Mouse (Mus musculus) kidney, postnatal 25 days (tissue): ENCODE measurements around the gene Git2.

Experiments used
- DNase-seq, 2 experiments: peaks; one replicate each; pipeline ENCODE4 v3.0.0; 2021; ENCODE audit warnings: mixed read lengths in 2 of 2

Gene Git2

GRCm38 (mm10) chr5:114775056-114775979 lies at the start of gene Git2:
Gene Git2 (minus strand): TSS chr5:114775517.
- no peak for DNase-seq

DNA sequence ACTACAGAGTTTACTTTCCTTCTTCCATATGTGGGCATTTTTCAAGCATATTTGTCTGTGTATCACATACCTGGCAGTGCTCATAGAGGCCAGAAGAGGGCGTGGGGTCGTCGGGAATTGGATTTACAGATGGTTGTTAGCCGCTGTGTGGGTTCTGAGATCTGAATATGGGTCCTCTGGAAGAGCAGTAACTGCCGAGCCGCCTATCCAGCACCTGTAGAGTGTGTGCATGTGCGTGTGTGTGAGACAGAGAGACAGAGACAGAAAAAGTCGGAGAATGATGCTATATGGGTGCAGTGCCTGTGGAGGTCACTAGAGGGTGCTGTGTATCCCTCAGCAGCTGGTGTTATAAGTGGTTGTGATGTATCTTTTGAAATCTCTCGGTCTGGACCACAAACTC lies 48.9 kb upstream of the Git2 start:
- DNase-seq = peak; percentile 56 to 65

DNA sequence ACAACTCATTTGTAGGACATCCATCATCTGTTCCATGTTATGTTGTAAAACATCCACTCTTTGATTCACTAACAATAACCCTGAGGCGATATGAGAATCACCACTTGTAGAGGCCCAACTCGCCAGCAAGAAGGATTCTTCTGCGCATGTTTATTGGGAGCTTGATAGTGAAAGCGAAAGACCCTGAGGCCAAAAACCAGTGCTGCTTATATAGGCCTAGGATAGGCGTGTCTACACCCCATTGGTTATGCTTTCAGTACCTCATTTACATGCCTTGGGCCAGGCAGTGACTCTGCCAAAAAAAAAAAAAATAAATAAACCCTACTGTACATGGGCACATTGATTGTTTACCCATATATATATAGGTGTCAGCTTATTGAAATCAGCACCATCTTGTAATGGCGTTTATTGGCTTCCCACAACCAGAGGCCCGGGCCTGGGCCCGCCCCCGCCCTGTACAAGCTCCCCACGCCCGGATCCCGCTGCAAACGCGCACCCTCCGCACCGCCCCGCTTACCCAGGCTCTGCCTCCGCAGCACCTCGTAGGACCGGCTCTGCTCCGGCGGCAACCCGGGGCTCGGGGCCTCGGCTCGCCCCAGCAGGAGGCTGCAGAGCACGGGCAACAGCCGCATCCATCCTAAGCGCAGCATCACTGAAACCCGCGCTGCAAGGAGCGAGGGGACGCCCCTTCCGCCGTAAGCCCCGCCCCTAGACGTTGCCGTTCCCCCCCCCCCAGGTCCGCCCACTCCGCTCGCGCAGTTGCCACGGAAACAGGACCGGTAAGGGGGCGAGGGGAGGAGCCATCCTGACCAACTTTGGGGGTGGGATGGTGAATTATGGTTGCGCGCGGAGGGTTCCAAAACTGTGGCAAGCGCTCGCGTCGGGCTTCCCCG lies 47.7 kb upstream of the Git2 start, which contains the start of gene 1500011B03Rik:
Gene 1500011B03Rik (minus strand): TSS at position 673 of the 893 bp plus-strand sequence.
- DNase-seq = peak; percentile 79 to 85

DNA sequence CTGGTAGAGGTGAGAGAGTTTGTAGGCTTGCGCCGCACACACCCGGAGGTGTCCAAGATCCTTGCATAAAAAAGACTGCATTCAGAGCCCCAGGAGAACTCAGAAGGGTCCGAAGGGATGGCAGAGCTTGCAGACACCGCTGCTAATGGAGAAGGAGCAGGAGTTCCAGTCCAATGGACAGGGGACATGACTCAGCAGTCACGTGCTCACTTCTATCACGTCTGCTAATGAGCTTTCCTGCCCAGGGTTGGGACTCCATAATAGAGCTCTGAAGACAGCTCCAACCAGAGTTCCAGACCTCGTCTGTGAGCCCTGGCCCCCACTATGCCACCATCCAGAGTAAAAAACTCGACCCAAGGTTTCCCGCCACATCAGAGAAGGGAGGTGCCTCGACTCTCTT lies 42.8 kb upstream of the Git2 start:
- peak; percentile 47 to 61 for DNase-seq

DNA sequence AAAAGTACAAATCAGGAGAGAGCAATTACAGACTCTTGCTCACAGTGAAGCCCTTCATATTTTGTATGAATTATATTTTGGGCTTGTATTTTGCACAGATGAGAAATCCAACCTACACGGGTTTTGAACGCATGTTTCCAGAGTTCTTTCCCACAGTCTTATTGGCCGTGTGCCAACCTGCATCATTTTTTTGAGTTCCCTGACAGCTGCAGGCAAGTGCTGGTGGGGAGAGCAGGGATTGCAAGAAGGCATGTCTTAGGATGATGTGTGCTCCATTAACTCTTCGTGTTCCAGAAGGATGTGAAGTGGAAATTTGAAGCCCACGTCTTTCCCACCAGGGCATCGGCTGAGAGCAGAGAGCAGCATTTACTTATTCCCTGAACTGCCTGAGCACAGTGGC lies 41.3 kb upstream of the Git2 start:
- no peak for DNase-seq

- DNase-seq = peak; percentile 88 to 91
Observed at GRCm38 (mm10) chr5:114813525-114814181, 38.3 kb upstream of the Git2 start.

DNA sequence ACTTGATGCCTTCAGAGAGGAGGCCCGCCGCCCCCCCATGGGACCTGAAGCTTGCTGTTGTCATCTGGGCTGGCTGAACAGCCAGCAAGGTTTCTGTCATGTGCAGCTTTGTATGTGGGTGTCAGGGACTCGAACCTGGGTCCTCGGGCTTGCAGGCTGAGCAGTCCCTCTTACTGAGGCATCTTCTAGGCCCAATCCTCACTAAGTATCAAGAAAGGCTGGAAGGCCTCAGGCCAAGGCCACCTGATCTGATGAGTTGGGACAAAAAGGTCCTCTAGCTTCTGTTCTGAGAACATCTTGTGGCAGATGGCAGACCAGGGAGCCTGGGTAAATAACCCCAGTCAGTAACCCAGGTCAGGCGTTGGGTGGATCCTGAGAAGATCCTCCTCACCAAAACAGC lies 34.5 kb upstream of the Git2 start:
- no peak for DNase-seq

DNA sequence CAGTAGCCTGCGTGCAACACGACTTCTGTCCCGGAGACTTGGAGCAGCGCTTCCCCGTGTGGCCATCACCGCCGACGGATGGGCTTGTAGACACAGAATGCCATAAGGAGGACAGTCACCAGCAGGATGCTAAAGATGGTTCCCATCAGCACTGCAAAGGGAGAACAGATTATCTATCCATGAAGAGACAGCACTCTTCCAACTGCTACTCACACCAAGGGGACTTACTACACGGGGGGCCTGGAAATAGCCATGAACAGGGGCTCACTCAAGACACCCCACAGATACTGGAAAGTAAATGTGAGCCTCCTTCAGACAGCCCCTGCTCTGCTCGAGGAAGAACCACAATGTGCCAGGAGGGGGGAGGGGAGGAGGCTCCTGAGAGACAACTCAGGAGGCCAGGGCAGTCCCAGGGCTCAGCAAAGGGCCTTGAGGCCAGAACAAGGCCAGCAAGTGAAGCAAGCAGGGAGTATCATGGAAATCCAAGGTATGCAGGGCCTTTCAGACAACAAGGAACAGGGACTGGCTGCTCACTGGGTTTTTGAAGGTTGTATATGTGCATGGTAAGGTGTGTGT lies 34.0 kb upstream of the Git2 start:
- no peak for DNase-seq

DNA sequence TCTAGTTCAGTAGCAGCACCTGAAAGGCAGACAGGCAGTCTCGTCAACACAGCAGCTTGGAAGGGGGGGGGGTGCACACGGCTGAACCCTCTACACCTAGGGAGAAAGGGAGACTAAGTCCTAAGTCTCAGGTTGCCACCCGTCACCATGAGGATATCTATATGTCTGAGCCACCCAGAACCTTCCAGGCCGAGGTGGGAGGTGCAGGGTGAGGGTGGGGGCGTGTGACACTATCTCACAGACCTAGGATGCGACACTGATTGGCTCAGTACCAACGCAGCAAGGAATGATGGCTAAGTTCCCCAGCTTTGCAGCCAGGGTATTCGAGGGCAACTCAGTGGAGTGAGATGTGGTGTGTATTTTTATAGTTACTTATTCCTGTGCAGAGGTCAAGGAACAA lies 33.1 kb upstream of the Git2 start:
- no peak for DNase-seq

GRCm38 (mm10) chr5:114807893-114808292 lies 32.6 kb upstream of the Git2 start:
- DNase-seq = no peak

DNA sequence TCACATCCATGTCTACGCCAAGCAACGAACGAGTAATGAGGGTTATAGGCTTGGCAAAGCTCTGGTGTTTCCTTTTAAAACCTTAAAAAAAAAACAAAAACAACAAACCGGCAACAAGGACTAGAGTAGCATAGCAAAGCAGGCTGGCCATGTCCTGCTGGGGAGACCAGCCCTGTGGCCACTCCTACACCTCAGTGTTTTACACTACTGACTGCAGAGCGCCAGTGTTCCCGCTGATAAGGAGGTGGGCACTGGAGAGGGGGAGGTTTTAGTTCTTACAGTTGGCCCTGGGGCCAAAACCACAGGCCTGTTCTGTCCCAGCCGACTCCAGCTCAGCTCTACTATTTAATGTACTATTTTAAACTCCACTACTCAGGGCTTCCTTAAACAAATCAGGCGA lies 32.2 kb upstream of the Git2 start:
- DNase-seq = no peak

DNA sequence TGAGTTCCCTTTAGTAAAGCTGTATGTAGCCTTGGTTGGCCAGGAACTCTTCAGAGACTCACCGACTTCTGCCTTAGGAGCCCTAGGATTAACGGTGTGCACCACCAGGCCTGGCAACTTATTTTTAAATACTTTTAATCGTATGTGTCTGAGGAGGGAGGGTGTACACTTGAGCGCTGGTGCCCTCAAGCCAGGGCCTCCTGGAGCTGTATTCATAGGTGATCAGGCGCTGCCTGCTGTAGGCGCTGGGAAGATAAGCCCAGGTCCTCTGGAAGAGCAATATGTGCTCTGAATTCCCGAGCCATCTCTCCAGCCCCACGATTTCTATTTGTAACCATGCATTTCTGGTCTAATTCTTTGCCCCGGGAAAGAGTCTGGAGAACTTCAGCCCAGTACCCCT lies 31.7 kb upstream of the Git2 start:
- no peak for DNase-seq

DNA sequence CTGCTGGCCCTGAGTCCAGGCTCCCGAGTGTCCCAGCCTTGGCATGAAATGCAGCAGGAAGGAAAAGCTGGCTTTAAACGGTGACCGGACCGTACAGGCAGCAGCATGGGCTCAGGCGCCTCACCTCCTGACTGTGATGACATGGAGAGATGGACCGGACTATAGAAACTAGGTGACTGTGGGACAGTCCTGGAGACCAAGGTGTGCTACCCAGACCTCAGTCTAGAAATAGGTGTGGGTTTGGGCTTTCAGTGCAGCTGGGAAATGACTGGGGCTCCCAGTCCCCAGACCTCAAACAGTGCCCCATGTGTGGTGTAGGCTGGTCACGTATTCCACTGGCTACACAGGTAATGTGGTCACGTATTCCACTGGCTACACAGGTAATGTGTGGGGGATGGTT lies 31.3 kb upstream of the Git2 start:
- DNase-seq = peak in 1 of 2 experiments; percentile 46

GRCm38 (mm10) chr5:114805436-114806350 lies 30.4 kb upstream of the Git2 start:
- peak; percentile 26 to 57 for DNase-seq

- peak; percentile 62 to 69 for DNase-seq
Observed at GRCm38 (mm10) chr5:114804958-114805357, 29.6 kb upstream of the Git2 start.

DNA sequence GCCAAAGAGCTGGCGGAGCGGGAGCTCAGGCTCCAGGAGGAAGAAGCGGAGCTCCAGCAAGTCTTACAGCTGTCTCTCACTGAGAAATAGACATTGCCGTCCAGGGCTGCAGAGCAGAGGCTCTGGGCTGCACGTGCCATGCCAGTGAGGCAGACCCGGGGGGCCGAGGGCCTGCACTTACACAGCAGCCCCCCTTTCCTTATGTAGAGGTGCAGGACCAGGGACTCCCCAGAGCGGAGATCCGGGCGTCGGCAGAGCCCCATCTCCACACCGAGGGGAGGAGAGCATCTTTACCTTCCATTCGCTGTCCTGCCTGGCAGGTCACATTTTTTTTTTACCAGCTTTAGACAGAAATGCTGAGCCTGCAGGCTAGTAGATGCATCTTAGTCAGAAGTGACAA lies 29.0 kb upstream of the Git2 start:
- DNase-seq = no peak

- no peak for DNase-seq
Observed at GRCm38 (mm10) chr5:114803231-114803630, 27.9 kb upstream of the Git2 start.

- DNase-seq = no peak
Observed at GRCm38 (mm10) chr5:114801841-114802240, 26.5 kb upstream of the Git2 start.

- no peak for DNase-seq
Observed at GRCm38 (mm10) chr5:114801049-114801448, 25.7 kb upstream of the Git2 start.

- no peak for DNase-seq
Observed at GRCm38 (mm10) chr5:114799848-114800247, 24.5 kb upstream of the Git2 start.

DNA sequence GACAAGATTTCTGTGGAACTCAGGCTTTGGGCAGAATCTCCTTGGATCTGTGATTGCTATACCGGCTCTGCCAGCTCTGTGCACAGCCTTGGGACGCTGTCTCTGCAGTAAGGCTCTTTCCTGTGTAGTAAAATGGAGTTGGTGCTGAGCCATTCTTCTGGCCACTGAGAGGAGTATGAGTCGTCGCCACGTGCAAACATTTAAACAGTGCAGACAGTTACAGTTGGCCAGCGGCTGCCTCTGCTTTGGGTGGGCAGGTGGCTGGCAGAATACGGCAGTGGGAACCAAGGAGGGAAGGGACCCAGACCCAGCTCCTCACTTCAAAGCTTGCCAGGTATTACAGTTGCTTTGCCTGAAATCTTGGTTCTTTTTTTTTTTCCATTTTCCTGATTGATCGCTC lies 21.9 kb upstream of the Git2 start:
- DNase-seq = no peak
